Mouse (Mus musculus) midbrain, embryonic 16.5 days (tissue): ENCODE measurements around the gene Olfr1423. TPM values are rescaled to one million over a fixed set of nuclear protein-coding genes. Genes with fewer than 3 reads are reported as not detected.

Experiments
- ATAC-seq: fragments of 200-750 bp; cut with Nextera tagmentation; 2 replicates; pipeline ENCODE4 v1.8.0; 2017; ENCODE audit warnings: moderate TSS enrichment
- H3K27ac ChIP-seq: fragments of 300-500 bp; sonication (generic); 2 replicates; pipeline ENCODE4 v1.5.1; 2014; ENCODE audit warnings: mild to moderate bottlenecking, low read length, mixed read lengths
- H3K27me3 ChIP-seq: fragments of 300-500 bp; sonication (generic); 2 replicates; pipeline ENCODE4 v1.6.1; 2014; ENCODE audit warnings: low read depth, low read length, mixed read lengths; ENCODE audit not compliant: control insufficient read depth, insufficient read depth
- H3K36me3 ChIP-seq: fragments of 300-500 bp; sonication (generic); 2 replicates; pipeline ENCODE4 v1.6.1; 2014; ENCODE audit warnings: mild to moderate bottlenecking, low read length, moderate library complexity, mixed read lengths; ENCODE audit not compliant: control insufficient read depth, insufficient read depth
- H3K4me1 ChIP-seq: fragments of 300-500 bp; sonication (generic); 2 replicates; pipeline ENCODE4 v1.6.1; 2014; ENCODE audit warnings: mild to moderate bottlenecking, low read length, mixed read lengths; ENCODE audit not compliant: control insufficient read depth, insufficient read depth
- H3K4me2 ChIP-seq: fragments of 300-500 bp; sonication (generic); 2 replicates; pipeline ENCODE4 v1.6.1; 2014; ENCODE audit warnings: mild to moderate bottlenecking, low read length, mixed read lengths
- H3K4me3 ChIP-seq: fragments of 300-500 bp; sonication (generic); 2 replicates; pipeline ENCODE4 v1.5.1; 2014; ENCODE audit warnings: low read depth, mild to moderate bottlenecking, low read length, moderate library complexity, mixed read lengths
- H3K9ac ChIP-seq: fragments of 300-500 bp; sonication (generic); 2 replicates; pipeline ENCODE4 v1.6.1; 2014; ENCODE audit warnings: low read depth, low read length, mixed read lengths
- H3K9me3 ChIP-seq: fragments of 300-500 bp; sonication (generic); replicated peaks from 2 replicates; pipeline ENCODE4 v1.6.1; 2014; ENCODE audit warnings: mild to moderate bottlenecking, low read length, mixed read lengths; ENCODE audit not compliant: control insufficient read depth, poor library complexity, severe bottlenecking
- WGBS: fragments of 180-500 bp; shearing (Covaris S2); extraction: QIAGEN DNeasy Blood & Tissue Kit; methylation state at CpG from one replicate; pipeline ENCODE4 v1.1.7; 2014; 5-methylcytosine and 5-hydroxymethylcytosine counted together
- polyA plus RNA-seq: library from polyadenylated mRNA; unstranded; fragments of >200 nt; fragmentation: Nextera tagmentation; extraction: Ambion mirVana; gene quantifications from 2 replicates; pipeline ENCODE4 v1.2.1, GENCODE M21; 2015

Gene Olfr1423
- polyA plus RNA-seq, 1 experiment from 2014 or later, result not detected

DNA sequence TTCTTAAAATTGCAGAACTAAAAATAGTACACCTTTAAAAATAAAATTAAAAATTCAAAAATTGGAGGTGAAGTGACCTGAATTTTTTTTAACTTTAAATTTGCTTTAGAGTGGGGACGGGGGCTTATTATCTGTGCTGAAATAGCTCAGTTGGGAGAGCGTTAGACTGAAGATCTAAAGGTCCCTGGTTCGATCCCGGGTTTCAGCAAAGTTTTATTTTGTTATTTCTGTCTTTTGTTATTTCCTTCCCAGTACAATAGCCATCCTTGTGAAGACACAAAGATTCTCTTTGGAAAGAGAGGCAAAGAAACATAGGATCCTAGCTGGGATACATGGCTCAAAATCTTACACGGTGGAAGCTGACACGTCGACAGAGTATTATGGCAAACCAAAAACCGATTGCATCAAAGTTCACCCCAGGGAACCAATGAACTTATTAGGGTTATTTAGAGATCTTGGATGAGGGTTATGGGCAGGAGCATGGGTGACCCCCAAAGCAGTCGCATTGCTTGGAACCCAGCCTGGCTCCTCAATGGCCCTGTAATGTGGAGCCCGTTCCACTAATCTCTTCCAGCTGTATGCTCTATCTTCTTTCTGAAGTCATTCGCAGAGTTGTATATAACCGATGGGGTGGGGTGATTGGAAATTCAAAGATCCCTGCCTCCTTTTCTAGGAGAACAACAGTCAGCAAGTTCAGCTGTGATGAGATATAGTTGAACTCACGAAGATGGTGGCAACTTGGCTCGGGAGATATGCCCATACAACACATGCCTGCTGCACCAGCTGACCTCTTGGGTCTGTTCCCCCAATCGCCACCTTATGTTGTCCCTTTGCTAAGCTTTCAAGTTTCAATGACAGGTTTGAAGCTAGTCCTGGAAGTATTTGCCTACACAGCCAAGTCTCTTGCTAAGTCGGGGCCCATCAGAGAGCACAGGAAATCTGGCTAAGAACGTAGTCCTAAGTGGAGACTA lies 32.4 kb downstream of the Olfr1423 start:
- no peak for ATAC-seq
- Histone ChIP-seq H3K4me3 (peak overlapping the region; percentile 12; the same call in 1 of the 2 replicates), H3K9ac (no peak overlapping the region), H3K27me3 (no peaks in the 10 kb centered on the region), H3K9me3 (no peaks in the 10 kb centered on the region), H3K27ac (peak overlapping the region; percentile 53), H3K4me1 (peaks cover 14% of the 10 kb centered on the region), H3K36me3 (no peaks in the 10 kb centered on the region), H3K4me2 (peak overlapping the region; percentile 31)
- WGBS, result 21% methylated on average over 17 of the region's 17 CpGs

DNA sequence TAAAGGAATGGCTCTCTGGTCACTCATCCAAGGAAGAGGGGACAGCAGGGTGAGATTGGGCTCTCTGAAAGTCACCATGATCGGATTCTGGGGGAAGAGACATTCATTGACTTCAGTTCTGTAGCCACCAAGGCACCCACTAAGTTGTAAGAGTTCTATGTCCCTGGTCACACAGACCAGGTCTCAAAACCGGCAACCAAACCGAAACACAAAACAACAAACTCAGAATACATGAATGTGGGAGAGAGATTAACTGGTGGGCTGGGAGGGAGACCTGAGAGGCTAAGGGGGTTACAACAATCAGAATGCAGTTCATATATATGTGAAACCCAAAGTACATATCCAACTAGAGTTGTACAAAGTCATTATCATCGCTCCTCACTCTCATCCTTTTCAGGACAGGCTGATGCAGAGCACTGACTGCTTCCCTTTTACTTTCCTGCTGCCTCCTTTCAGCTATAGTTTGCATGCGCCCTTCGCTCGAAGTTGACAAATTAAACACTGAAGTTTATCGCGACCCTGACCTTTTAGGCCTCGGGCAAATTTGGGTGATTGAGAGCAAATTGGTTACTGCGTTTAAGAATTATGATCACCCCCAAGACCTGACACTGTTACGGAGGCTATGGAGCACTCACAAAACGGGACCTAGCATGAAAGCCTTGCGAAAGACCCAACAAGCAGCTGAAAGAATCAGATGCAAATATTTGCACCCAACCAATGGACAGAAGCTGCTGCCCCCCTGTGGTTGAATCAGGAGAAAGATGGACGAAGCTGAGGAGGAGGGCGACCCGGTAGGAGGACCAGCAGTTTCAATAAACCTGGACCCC lies 33.8 kb downstream of the Olfr1423 start:
- H3K27me3 ChIP-seq, result no peaks in the 10 kb centered on the region
- peak overlapping the region; percentile 52 for H3K4me2 ChIP-seq
- 13% methylated on average over 17 of the region's 17 CpGs for WGBS
- H3K27ac ChIP-seq, result no peak overlapping the region; the same call in 1 of the 2 replicates
- H3K9ac ChIP-seq, result peak overlapping the region; percentile 62
- ATAC-seq, result no peak
- peaks cover 12% of the 10 kb centered on the region for H3K4me1 ChIP-seq
- no peaks in the 10 kb centered on the region for H3K9me3 ChIP-seq
- no peaks in the 10 kb centered on the region for H3K36me3 ChIP-seq
- H3K4me3 ChIP-seq, result peak overlapping the region; percentile 48

DNA sequence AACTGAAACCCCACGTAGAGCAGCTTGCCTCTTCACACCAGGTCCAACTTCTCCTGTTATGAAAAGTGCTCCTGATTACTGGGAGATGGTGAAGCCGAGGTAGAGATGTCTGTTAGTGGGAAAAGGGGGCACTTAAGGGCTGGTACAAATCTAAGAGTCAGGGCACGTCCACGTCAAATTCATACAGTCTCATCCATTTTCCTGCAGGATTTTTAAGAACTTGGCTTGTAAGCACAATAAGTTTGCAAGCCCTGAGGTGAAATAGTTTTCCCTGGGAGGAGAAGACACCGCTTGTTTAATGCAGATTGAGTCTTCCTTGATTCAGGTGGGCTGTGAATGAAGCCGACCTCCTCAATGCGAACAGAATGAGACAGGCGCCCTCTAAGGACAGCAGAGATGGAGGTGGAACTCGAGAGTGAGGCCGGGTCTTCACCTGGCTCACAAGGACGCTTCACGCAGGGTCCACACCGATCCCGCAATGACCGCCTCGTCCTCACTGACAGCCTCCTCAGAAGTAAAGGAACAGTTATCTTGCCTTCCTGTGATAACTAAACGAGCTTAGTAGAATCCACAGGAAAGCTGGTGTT lies 34.7 kb downstream of the Olfr1423 start:
- H3K4me3 ChIP-seq, result peak overlapping the region; percentile 48
- H3K27me3 ChIP-seq, result no peaks in the 10 kb centered on the region
- H3K9ac ChIP-seq, result peak overlapping the region; percentile 62
- peaks cover 12% of the 10 kb centered on the region for H3K4me1 ChIP-seq
- peak overlapping the region; percentile 52 for H3K4me2 ChIP-seq
- H3K27ac ChIP-seq, result peak overlapping the region; percentile 73
- no peaks in the 10 kb centered on the region for H3K9me3 ChIP-seq
- no peaks in the 10 kb centered on the region for H3K36me3 ChIP-seq
- 0 out of 2 replicates have a peak, but pooled peaks have one; percentile 0 for ATAC-seq
- 2% methylated on average over 17 of the region's 17 CpGs for WGBS

DNA sequence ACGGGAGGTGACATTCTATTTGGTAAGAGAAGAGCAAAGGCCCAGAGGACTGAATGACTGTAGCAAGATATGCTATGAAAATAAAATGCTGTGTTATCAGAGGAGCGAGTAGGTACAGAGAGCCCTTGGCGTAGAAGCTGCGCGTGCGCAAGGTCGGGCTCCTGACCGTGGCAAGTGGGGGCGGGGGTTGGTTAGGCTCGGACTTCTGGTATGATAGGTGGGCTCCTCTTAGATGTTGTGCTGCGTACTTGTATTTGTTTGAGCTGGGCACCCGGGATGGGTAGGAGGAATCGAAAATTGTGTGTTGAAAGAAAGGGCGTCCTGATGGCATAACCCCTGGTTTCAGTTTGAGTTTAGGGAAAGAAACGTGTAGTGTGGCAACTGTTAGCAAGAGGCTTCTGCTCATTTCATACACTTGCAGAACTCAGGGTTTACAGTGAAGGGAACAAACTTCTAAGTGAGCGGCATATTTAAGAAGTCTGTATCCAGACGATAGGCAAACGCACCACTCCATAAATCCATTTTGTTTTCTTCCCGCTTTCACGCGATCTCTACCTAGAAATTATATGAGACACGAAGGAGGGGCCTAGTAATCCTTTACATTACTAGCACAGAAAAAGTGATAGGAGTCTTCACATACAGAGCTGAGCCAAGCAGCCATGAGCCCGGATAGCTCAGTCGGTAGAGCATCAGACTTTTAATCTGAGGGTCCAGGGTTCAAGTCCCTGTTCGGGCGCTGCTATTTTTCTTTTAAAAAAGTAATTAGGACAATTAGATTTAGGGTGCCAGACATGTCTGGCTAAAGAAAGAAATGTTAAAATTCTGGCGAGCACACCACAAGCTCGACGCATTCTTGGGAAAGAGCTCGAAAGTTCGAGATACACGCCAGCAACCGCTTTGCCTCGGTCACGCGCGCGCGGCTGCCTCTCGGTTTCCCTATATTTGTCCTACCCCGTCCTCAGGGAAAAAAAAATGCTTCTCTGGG lies 35.4 kb downstream of the Olfr1423 start:
- Histone ChIP-seq H3K4me3 (peak overlapping the region; percentile 48), H3K36me3 (no peaks in the 10 kb centered on the region), H3K27me3 (no peaks in the 10 kb centered on the region), H3K9me3 (no peaks in the 10 kb centered on the region), H3K9ac (peak overlapping the region; percentile 62), H3K4me1 (peaks cover 12% of the 10 kb centered on the region), H3K4me2 (peak overlapping the region; percentile 52), H3K27ac (peak overlapping the region; percentile 75)
- peak; percentile 81 for ATAC-seq
- WGBS, result under 1% methylated on average over 41 of the region's 41 CpGs

DNA sequence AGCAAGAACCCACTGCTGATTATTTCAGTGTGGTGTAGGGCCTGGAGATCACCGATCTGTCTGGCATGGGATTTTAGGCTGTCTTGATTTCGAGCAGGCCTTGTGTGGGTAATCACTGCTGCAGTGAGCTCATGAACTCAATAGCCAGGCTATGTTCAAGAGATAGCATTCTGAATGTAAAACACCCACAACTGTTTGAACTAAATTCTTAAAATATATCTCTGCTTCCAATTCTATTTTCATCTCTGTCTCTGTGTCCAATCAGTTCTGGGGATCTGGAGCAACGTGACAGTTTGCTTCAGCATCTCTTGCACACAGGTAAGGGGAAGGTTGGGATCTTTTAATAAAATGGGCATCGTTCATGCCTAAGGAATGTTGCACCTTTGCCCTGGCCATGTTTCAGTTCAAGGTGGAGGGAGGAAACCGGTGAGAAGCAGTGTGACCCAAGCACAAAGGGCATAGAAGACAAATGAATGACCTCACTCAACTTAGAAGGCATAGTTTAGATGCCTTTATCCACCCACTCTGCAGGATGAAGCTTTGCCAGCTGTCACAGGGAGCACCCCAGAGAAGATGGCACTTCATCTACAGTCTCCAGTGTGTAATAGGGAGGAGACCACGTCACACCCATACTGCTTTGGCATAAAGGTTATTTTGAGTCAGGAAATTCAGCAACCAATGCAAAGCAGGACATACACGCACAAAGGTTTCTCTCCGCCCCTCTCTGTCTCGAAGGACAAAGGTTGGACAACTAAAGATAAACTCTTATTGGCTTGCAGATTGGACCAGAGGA lies 36.7 kb downstream of the Olfr1423 start:
- peaks cover 12% of the 10 kb centered on the region for H3K4me1 ChIP-seq
- 54% methylated on average over 9 of the region's 9 CpGs for WGBS
- peak overlapping the region; percentile 75 for H3K27ac ChIP-seq
- H3K4me3 ChIP-seq, result peak overlapping the region; percentile 48
- H3K4me2 ChIP-seq, result peak overlapping the region; percentile 52
- peak overlapping the region; percentile 21 for H3K9ac ChIP-seq
- H3K9me3 ChIP-seq, result no peaks in the 10 kb centered on the region
- H3K36me3 ChIP-seq, result no peaks in the 10 kb centered on the region
- no peak for ATAC-seq
- H3K27me3 ChIP-seq, result no peaks in the 10 kb centered on the region

DNA sequence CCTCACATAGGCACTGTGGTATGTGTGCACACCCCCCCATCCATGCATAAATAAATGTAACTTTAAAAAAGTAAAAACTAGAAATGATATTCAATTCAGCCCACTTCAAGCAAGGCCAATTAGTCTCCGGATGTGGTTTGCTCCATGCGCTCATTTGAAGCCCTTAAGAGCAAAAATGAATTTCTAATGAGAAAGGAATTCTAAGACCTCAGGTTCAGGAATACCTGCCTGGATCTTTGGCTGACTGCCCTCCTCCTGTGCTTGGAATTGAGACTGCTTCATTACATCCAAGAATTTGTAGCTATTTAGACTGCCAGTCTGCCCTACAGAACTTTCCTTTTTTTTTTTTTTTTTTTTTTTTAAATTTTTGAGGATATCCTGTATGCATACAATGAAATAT lies 37.5 kb downstream of the Olfr1423 start:
- Histone ChIP-seq H3K27me3 (no peaks in the 10 kb centered on the region), H3K9ac (no peak overlapping the region), H3K4me3 (no peak overlapping the region), H3K36me3 (no peaks in the 10 kb centered on the region), H3K27ac (no peak overlapping the region), H3K9me3 (no peaks in the 10 kb centered on the region), H3K4me2 (no peak overlapping the region), H3K4me1 (peaks cover 12% of the 10 kb centered on the region)
- ATAC-seq, result no peak
- 86% methylated on average over 2 of the region's 2 CpGs for WGBS

DNA sequence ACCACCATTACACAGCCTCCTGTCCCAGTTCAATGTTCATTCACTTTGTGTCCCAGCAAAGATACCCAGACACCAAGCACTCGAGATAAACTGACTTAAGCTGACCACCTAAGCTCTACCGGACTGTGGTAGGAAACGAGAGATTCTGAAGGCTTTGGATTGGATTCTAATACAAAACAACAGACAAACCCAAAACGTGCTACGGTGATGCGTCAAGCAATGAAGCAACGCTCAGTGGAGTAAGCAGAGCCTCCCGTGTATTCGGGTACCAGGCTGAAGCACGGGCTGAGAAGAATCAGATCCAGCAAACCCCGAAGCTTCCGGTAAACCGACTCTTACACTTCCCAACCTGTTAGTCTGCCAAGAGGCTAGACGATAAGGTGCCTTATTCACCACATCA lies 38.3 kb downstream of the Olfr1423 start:
- H3K36me3 ChIP-seq, result no peaks in the 10 kb centered on the region
- no peaks in the 10 kb centered on the region for H3K27me3 ChIP-seq
- peak overlapping the region; percentile 0; the same call in 1 of the 2 replicates for H3K4me3 ChIP-seq
- ATAC-seq, result no peak
- H3K9me3 ChIP-seq, result no peaks in the 10 kb centered on the region
- 50% methylated on average over 14 of the region's 14 CpGs for WGBS
- no peak overlapping the region for H3K4me2 ChIP-seq
- no peak overlapping the region for H3K27ac ChIP-seq
- no peak overlapping the region for H3K9ac ChIP-seq
- H3K4me1 ChIP-seq, result peaks cover 12% of the 10 kb centered on the region
